Mouse (Mus musculus) liver, embryonic 16.5 days (tissue): Measurements from ENCODE around the gene Lsm12. TPM values are rescaled to one million over a fixed set of nuclear protein-coding genes. Genes with fewer than 3 reads are reported as not detected.

Source experiments
- ATAC-seq: fragments of 200-750 bp; cut with Nextera tagmentation; 2 replicates; pipeline ENCODE4 v1.8.0; 2017; ENCODE audit warnings: low read depth, mild to moderate bottlenecking, moderate number of reproducible peaks, moderate library complexity
- H3K27ac ChIP-seq: fragments of 300-500 bp; sonication (generic); 2 replicates; pipeline ENCODE4 v1.5.1; 2014; ENCODE audit warnings: mild to moderate bottlenecking, low read length
- H3K27me3 ChIP-seq: fragments of 300-500 bp; sonication (generic); 2 replicates; pipeline ENCODE4 v1.6.1; 2014; ENCODE audit warnings: low read depth, low read length, mixed read lengths; ENCODE audit not compliant: control insufficient read depth, insufficient read depth
- H3K36me3 ChIP-seq: fragments of 300-500 bp; sonication (generic); 2 replicates; pipeline ENCODE4 v1.6.1; 2014; ENCODE audit warnings: mild to moderate bottlenecking; ENCODE audit not compliant: control insufficient read depth, insufficient read depth
- H3K4me1 ChIP-seq: fragments of 300-500 bp; sonication (generic); 2 replicates; pipeline ENCODE4 v1.6.1; 2014; ENCODE audit warnings: low read depth, low read length, mixed read lengths; ENCODE audit not compliant: control insufficient read depth
- H3K4me2 ChIP-seq: fragments of 300-500 bp; sonication (generic); 2 replicates; pipeline ENCODE4 v1.6.1; 2014; ENCODE audit warnings: low read depth, low read length, mixed read lengths
- H3K4me3 ChIP-seq: fragments of 300-500 bp; sonication (generic); 2 replicates; pipeline ENCODE4 v1.5.1; 2014; ENCODE audit warnings: low read depth, mild to moderate bottlenecking, low read length
- H3K9ac ChIP-seq: fragments of 300-500 bp; sonication (generic); 2 replicates; pipeline ENCODE4 v1.6.1; 2014; ENCODE audit warnings: low read depth, low read length
- H3K9me3 ChIP-seq: fragments of 300-500 bp; sonication (generic); replicated peaks from 2 replicates; pipeline ENCODE4 v1.6.1; 2016; ENCODE audit warnings: low read length; ENCODE audit not compliant: control insufficient read depth
- WGBS: fragments of 180-500 bp; shearing (Covaris S2); extraction: QIAGEN DNeasy Blood & Tissue Kit; methylation state at CpG from one replicate; pipeline ENCODE4 v1.1.7; 2014; ENCODE audit not compliant: insufficient replicate concordance; 5-methylcytosine and 5-hydroxymethylcytosine counted together
- microRNA-seq: library from miRNA; unstranded; fragments of <30 nt; microRNA quantifications from one replicate; pipeline ENCODE4, GENCODE M21; 2016
- polyA plus RNA-seq: library from polyadenylated mRNA; unstranded; fragments of >200 nt; fragmentation: Nextera tagmentation; extraction: Ambion mirVana; gene quantifications from 2 replicates; pipeline ENCODE4 v1.2.1, GENCODE M21; 2015

The Lsm12 gene
- polyA plus RNA-seq, 1 experiment from 2014 or later = 52.5 TPM

GRCm38 (mm10) chr11:102137625-102138446 is 47.3 kb downstream of the Lsm12 start:
- no peak overlapping the region for H3K9ac ChIP-seq
- H3K27ac ChIP-seq = no peak overlapping the region
- no peak for ATAC-seq
- H3K4me2 ChIP-seq = peak overlapping the region; percentile 36; the same call in 1 of the 2 replicates
- H3K4me1 ChIP-seq = peaks cover 3% of the 10 kb centered on the region
- no peaks in the 10 kb centered on the region for H3K36me3 ChIP-seq
- 20% methylated on average over 13 of the region's 13 CpGs for WGBS
- peaks cover 8% of the 10 kb centered on the region for H3K27me3 ChIP-seq
- H3K9me3 ChIP-seq = no peaks in the 10 kb centered on the region
- H3K4me3 ChIP-seq = no peak overlapping the region

GRCm38 (mm10) chr11:102134516-102134915 is 50.6 kb downstream of the Lsm12 start:
- no peaks in the 10 kb centered on the region for H3K9me3 ChIP-seq
- no peak overlapping the region for H3K4me2 ChIP-seq
- H3K4me1 ChIP-seq = peaks cover 15% of the 10 kb centered on the region
- H3K27ac ChIP-seq = no peak overlapping the region
- no peak overlapping the region for H3K4me3 ChIP-seq
- ATAC-seq = no peak
- no peaks in the 10 kb centered on the region for H3K36me3 ChIP-seq
- peaks cover 6% of the 10 kb centered on the region for H3K27me3 ChIP-seq
- 17% methylated on average over 4 of the region's 4 CpGs for WGBS
- H3K9ac ChIP-seq = no peak overlapping the region

- Histone ChIP-seq H3K27ac (no peak overlapping the region), H3K4me3 (no peak overlapping the region), H3K9me3 (no peaks in the 10 kb centered on the region), H3K4me2 (no peak overlapping the region), H3K9ac (no peak overlapping the region), H3K27me3 (no peaks in the 10 kb centered on the region; the same call in 1 of the 2 replicates), H3K36me3 (no peaks in the 10 kb centered on the region), H3K4me1 (peaks cover 9% of the 10 kb centered on the region)
- peak; percentile 51; the same call in 1 of the 2 replicates for ATAC-seq
- WGBS = 46% methylated on average over 6 of the region's 6 CpGs
Measured at GRCm38 (mm10) chr11:102117386-102117785, 67.7 kb downstream of the Lsm12 start.

- H3K27me3 ChIP-seq = no peaks in the 10 kb centered on the region; the same call in 1 of the 2 replicates
- H3K27ac ChIP-seq = no peak overlapping the region
- peak; percentile 61 for ATAC-seq
- H3K4me3 ChIP-seq = no peak overlapping the region
- H3K4me2 ChIP-seq = no peak overlapping the region
- no peak overlapping the region for H3K9ac ChIP-seq
- peaks cover 9% of the 10 kb centered on the region for H3K4me1 ChIP-seq
- H3K36me3 ChIP-seq = no peaks in the 10 kb centered on the region
- WGBS = 22% methylated on average over 8 of the region's 8 CpGs
- no peaks in the 10 kb centered on the region for H3K9me3 ChIP-seq
Measured at GRCm38 (mm10) chr11:102116241-102116640, 68.9 kb downstream of the Lsm12 start.

Small RNA genes within 50 kb of the gene (microRNA-seq; reads per million reads assigned to microRNA genes)
- 3.4 reads per million, percentile 11 among the genes with 10 or more reads in this experiment for gene Mir8101

Other genes with a start within 250 kb of the Lsm12 start
- not detected in 2 replicates for gene Sost, start 218.3 kb downstream of the Lsm12 start, polyA plus RNA-seq
- gene Cfap97d1, start 201.0 kb downstream of the Lsm12 start, polyA plus RNA-seq = not detected in 2 replicates
- 8.1 and 8.9 TPM in 2 replicates for gene Dusp3, start 198.3 kb downstream of the Lsm12 start, polyA plus RNA-seq
- 0.28 and 0.76 TPM in 2 replicates for gene Mpp3, start 156.8 kb downstream of the Lsm12 start, polyA plus RNA-seq
- 0.68 and 0.87 TPM in 2 replicates for gene Cd300lg, start 143.8 kb downstream of the Lsm12 start, polyA plus RNA-seq
- 9.2 and 11.1 TPM in 2 replicates for gene Mpp2, start 96.8 kb downstream of the Lsm12 start, polyA plus RNA-seq
- 0.32 TPM in 1 of 2 replicates, not detected in the other for gene Ppy, start 84.0 kb downstream of the Lsm12 start, polyA plus RNA-seq
- 1.1 TPM in 1 of 2 replicates, not detected in the other for gene Pyy, start 77.5 kb downstream of the Lsm12 start, polyA plus RNA-seq
- 19.0 and 19.2 TPM in 2 replicates for gene Nags, start 39.8 kb downstream of the Lsm12 start, polyA plus RNA-seq
- 9.0 and 9.9 TPM in 2 replicates for gene Tmem101, start 28.9 kb downstream of the Lsm12 start, polyA plus RNA-seq
- 7.7 and 8.2 TPM in 2 replicates for gene G6pc3, start 4.3 kb upstream of the Lsm12 start, polyA plus RNA-seq
- 16.9 and 20.4 TPM in 2 replicates for gene Hdac5, start 44.9 kb upstream of the Lsm12 start, polyA plus RNA-seq
- 13.2 and 13.8 TPM in 2 replicates for gene BC030867, start 63.6 kb upstream of the Lsm12 start, polyA plus RNA-seq
- gene Asb16, start 83.4 kb upstream of the Lsm12 start, polyA plus RNA-seq = 0.04 TPM in 1 of 2 replicates, not detected in the other
- gene Tmub2, start 99.6 kb upstream of the Lsm12 start, polyA plus RNA-seq = 26.7 and 28.5 TPM in 2 replicates
- 3.0 and 3.2 TPM in 2 replicates for gene Atxn7l3, start 111.3 kb upstream of the Lsm12 start, polyA plus RNA-seq
- gene Ubtf, start 134.4 kb upstream of the Lsm12 start, polyA plus RNA-seq = 44.5 and 46.4 TPM in 2 replicates
- 1,073 and 1,144 TPM in 2 replicates for gene Slc4a1, start 180.9 kb upstream of the Lsm12 start, polyA plus RNA-seq
- gene Rundc3a, start 208.1 kb upstream of the Lsm12 start, polyA plus RNA-seq = 2.1 and 2.2 TPM in 2 replicates
- 454 and 500 TPM in 2 replicates for gene Slc25a39, start 222.7 kb upstream of the Lsm12 start, polyA plus RNA-seq
- gene Grn, start 245.0 kb upstream of the Lsm12 start, polyA plus RNA-seq = 103 and 118 TPM in 2 replicates